Mouse (Mus musculus): Measurements from ENCODE around the gene Hip1. TPM values are rescaled to one million over a fixed set of nuclear protein-coding genes. Genes with fewer than 3 reads are reported as not detected.

Hip1 gene
- total RNA-seq, 1 experiment: 42.9 TPM

DNA sequence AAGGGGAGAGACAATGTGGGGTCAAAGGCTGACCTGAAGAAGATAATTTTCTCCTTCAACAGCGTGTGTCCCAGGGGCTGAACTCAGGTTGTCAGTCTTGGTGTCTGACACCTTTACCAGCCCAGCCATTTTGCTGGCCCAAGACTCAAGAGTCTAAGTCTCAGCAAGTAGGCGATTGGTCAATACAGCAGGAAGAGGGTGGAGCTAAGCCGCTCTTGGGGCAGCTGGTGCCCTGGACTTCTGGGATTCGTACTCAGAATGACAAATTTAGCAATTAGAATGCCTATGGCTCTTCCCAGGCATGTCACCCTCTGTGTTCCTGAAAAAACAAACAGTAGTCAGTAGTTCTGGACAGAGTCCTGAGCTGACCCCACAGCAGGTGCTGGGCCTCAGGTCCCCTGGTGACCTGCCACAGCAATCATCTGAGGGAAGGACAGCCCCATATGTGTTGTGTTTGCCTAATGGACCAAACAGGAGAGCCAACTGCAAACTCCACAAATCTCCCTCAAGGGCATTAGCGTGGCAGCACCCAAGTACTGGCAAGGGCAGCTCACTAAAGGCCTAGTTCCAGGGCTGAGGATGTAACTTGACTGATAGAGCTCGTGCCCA is 47.5 kb downstream of the Hip1 start:
- in situ Hi-C loops (cut with MboI; ENCODE audit: low sequenced_read_pairs in 2 of 2, unreplicated experiment in 2 of 2): no loop called here
- TF ChIP-seq ZC3H11A (IDR thresholded peaks at IDR 0.05; ENCODE audit: borderline replicate concordance, low read depth, low read length) (no peak), MAFK (IDR thresholded peaks at IDR 0.05; ENCODE audit: insufficient read depth, low read depth, low read length) (no peak), ZNF384 (IDR thresholded peaks at IDR 0.05; ENCODE audit: low read depth, low read length) (no peak), CHD2 (IDR thresholded peaks at IDR 0.05; ENCODE audit: low read depth, low read length) (no peak), HCFC1 (IDR thresholded peaks at IDR 0.05; ENCODE audit: borderline replicate concordance, insufficient read depth, low read length) (no peak)
- no peaks in the 10 kb centered on the region for H3K9me3 ChIP-seq (ENCODE audit: control insufficient read depth, insufficient read depth, low read depth, low read length)
- H3K4me3 ChIP-seq (ENCODE audit: insufficient read depth in 1 of 2, low read depth in 1 of 2, low read length in 2 of 2, poor library complexity in 1 of 2, severe bottlenecking in 1 of 2): no peak overlapping the region
- no peaks in the 10 kb centered on the region for H3K36me3 ChIP-seq (ENCODE audit: control insufficient read depth, insufficient read depth, low read length, poor library complexity, severe bottlenecking)
- DNase-seq (ENCODE audit: low read depth, low spot score): no peak
- no peak overlapping the region for H3K27ac ChIP-seq (ENCODE audit: insufficient read depth, low read depth, low read length, poor library complexity, severe bottlenecking)
- H3K9ac ChIP-seq (ENCODE audit: insufficient read depth, low read depth, low read length, poor library complexity, severe bottlenecking): no peak overlapping the region
- H3K4me1 ChIP-seq (ENCODE audit: control insufficient read depth in 2 of 2, insufficient read depth in 2 of 2, low read length in 2 of 2, poor library complexity in 1 of 2): peaks cover 0 to 2% of the 10 kb centered on the region in 2 experiments; a peak in 2 of 4 replicates

DNA sequence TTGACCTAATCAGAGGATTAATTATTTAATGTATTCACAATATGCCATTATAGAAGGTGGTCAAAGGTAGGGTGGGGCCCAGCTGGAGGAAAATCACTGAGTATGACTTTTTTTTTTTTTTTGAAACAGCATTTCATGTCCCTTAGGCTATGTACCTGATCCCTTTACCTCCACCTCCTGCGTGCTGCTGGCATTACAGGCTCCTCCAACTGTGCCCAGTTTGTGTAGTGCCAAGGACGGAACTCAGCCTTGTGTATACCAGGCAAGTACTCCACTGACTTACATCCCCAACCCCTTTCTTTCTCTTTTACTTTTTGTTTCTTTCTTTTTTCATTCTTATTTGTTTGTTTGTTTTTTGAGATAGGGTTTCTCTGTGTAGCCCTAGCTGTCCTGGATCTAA is 48.4 kb downstream of the Hip1 start:
- H3K4me3 ChIP-seq (ENCODE audit: insufficient read depth in 1 of 2, low read depth in 1 of 2, low read length in 2 of 2, poor library complexity in 1 of 2, severe bottlenecking in 1 of 2): no peak overlapping the region
- TF ChIP-seq MAFK (IDR thresholded peaks at IDR 0.05; ENCODE audit: insufficient read depth, low read depth, low read length) (no peak), CHD2 (IDR thresholded peaks at IDR 0.05; ENCODE audit: low read depth, low read length) (no peak), ZNF384 (IDR thresholded peaks at IDR 0.05; ENCODE audit: low read depth, low read length) (no peak), HCFC1 (IDR thresholded peaks at IDR 0.05; ENCODE audit: borderline replicate concordance, insufficient read depth, low read length) (no peak), ZC3H11A (IDR thresholded peaks at IDR 0.05; ENCODE audit: borderline replicate concordance, low read depth, low read length) (no peak)
- H3K4me1 ChIP-seq (ENCODE audit: control insufficient read depth in 2 of 2, insufficient read depth in 2 of 2, low read length in 2 of 2, poor library complexity in 1 of 2): peaks cover 2 to 10% of the 10 kb centered on the region in 2 experiments; a peak in 3 of 4 replicates
- H3K9ac ChIP-seq (ENCODE audit: insufficient read depth, low read depth, low read length, poor library complexity, severe bottlenecking): no peak overlapping the region
- in situ Hi-C loops (cut with MboI; ENCODE audit: low sequenced_read_pairs in 2 of 2, unreplicated experiment in 2 of 2): no loop called here
- H3K27ac ChIP-seq (ENCODE audit: insufficient read depth, low read depth, low read length, poor library complexity, severe bottlenecking): no peak overlapping the region
- no peaks in the 10 kb centered on the region for H3K9me3 ChIP-seq (ENCODE audit: control insufficient read depth, insufficient read depth, low read depth, low read length)
- no peak for DNase-seq (ENCODE audit: low read depth, low spot score)
- H3K36me3 ChIP-seq (ENCODE audit: control insufficient read depth, insufficient read depth, low read length, poor library complexity, severe bottlenecking): no peaks in the 10 kb centered on the region

DNA sequence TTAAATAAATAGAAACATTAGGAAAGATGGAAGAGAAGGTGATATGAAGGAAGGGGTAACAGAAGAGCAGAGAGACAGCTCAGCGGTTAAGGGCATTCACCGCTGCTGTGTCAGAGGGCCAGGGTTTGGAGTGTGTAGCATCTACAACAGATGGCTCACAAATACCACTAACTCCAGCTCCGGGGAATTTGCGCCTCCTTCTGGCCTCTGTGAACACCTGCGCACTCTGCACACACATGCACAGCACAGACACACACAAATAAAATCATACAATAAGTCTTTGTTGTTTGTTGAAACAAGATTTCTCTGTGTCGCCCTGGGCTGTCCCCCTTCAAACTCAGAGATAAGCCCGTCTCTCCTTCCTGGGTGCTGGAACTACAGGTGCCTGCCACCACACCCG is 49.4 kb downstream of the Hip1 start:
- Histone ChIP-seq H3K27ac (ENCODE audit: insufficient read depth, low read depth, low read length, poor library complexity, severe bottlenecking) (no peak overlapping the region), H3K9me3 (ENCODE audit: control insufficient read depth, insufficient read depth, low read depth, low read length) (no peaks in the 10 kb centered on the region), H3K9ac (ENCODE audit: insufficient read depth, low read depth, low read length, poor library complexity, severe bottlenecking) (no peak overlapping the region), H3K36me3 (ENCODE audit: control insufficient read depth, insufficient read depth, low read length, poor library complexity, severe bottlenecking) (no peaks in the 10 kb centered on the region), H3K4me1 (ENCODE audit: control insufficient read depth in 2 of 2, insufficient read depth in 2 of 2, low read length in 2 of 2, poor library complexity in 1 of 2) (peaks cover 2 to 15% of the 10 kb centered on the region in 2 experiments; a peak in 3 of 4 replicates), H3K4me3 (ENCODE audit: insufficient read depth in 1 of 2, low read depth in 1 of 2, low read length in 2 of 2, poor library complexity in 1 of 2, severe bottlenecking in 1 of 2) (no peak overlapping the region)
- no peak for DNase-seq (ENCODE audit: low read depth, low spot score)
- in situ Hi-C loops (cut with MboI; ENCODE audit: low sequenced_read_pairs in 2 of 2, unreplicated experiment in 2 of 2): no loop called here
- no peak for TF ChIP-seq HCFC1 (IDR thresholded peaks at IDR 0.05; ENCODE audit: borderline replicate concordance, insufficient read depth, low read length)
- TF ChIP-seq ZNF384 (IDR thresholded peaks at IDR 0.05; ENCODE audit: low read depth, low read length): no peak
- TF ChIP-seq ZC3H11A (IDR thresholded peaks at IDR 0.05; ENCODE audit: borderline replicate concordance, low read depth, low read length): no peak
- no peak for TF ChIP-seq MAFK (IDR thresholded peaks at IDR 0.05; ENCODE audit: insufficient read depth, low read depth, low read length)
- TF ChIP-seq CHD2 (IDR thresholded peaks at IDR 0.05; ENCODE audit: low read depth, low read length): no peak

DNA sequence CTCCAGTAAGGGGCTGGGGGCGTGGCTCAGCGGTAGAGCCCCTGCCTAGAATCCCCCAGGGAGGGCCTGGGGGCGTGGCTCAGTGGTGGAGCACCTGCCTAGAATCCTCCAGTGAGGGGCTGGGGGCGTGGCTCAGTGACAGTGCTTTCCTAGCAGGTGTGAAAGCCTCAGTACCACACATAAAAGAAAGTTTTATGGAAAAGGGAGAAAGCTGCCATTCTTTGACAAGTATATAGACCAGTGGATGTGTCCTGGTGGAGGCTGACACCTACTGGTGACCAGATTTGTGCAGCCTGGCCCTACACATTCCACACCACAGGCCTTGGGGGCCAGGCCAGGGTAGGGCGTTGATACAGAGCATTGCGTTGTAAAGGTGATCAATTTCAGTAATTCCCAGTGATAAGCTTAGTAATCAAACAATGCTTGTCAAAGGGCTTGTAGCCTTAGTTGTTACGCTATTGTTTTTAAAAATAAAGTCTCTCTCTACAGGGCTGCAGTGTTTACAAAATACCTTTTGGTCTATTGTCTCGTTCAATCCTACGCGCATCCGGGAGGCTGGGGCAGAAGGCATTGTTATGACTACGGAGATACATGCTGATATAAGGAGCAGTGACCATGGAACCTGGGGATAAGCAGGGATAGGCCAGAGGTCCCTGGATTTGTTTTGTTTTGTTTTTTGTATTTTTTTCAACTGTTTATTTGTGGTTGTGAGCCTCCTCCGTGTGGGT is 50.6 kb downstream of the Hip1 start:
- DNase-seq (ENCODE audit: low read depth, low spot score): no peak
- no peaks in the 10 kb centered on the region for H3K9me3 ChIP-seq (ENCODE audit: control insufficient read depth, insufficient read depth, low read depth, low read length)
- H3K4me1 ChIP-seq (ENCODE audit: control insufficient read depth in 2 of 2, insufficient read depth in 2 of 2, low read length in 2 of 2, poor library complexity in 1 of 2): peaks cover 5 to 20% of the 10 kb centered on the region in 2 experiments; a peak in 3 of 4 replicates
- H3K9ac ChIP-seq (ENCODE audit: insufficient read depth, low read depth, low read length, poor library complexity, severe bottlenecking): no peak overlapping the region
- no peak overlapping the region for H3K4me3 ChIP-seq (ENCODE audit: insufficient read depth in 1 of 2, low read depth in 1 of 2, low read length in 2 of 2, poor library complexity in 1 of 2, severe bottlenecking in 1 of 2)
- in situ Hi-C loops (cut with MboI; ENCODE audit: low sequenced_read_pairs in 2 of 2, unreplicated experiment in 2 of 2): no loop called here
- H3K27ac ChIP-seq (ENCODE audit: insufficient read depth, low read depth, low read length, poor library complexity, severe bottlenecking): no peak overlapping the region
- H3K36me3 ChIP-seq (ENCODE audit: control insufficient read depth, insufficient read depth, low read length, poor library complexity, severe bottlenecking): no peaks in the 10 kb centered on the region
- TF ChIP-seq HCFC1 (IDR thresholded peaks at IDR 0.05; ENCODE audit: borderline replicate concordance, insufficient read depth, low read length) (no peak), ZNF384 (IDR thresholded peaks at IDR 0.05; ENCODE audit: low read depth, low read length) (no peak), ZC3H11A (IDR thresholded peaks at IDR 0.05; ENCODE audit: borderline replicate concordance, low read depth, low read length) (no peak), MAFK (IDR thresholded peaks at IDR 0.05; ENCODE audit: insufficient read depth, low read depth, low read length) (no peak), CHD2 (IDR thresholded peaks at IDR 0.05; ENCODE audit: low read depth, low read length) (no peak)
